Mouse (Mus musculus) liver, adult (tissue): ENCODE data around the gene Hpgd.
A peak's percentile ranks its signal among the peaks of the same experiment; 100 is the strongest.

ENCODE experiments used
- GATA4 ChIP-seq: IDR thresholded peaks from 2 replicates; pipeline ENCODE4 v1.6.1; 2014; ENCODE audit warnings: mild to moderate bottlenecking, low read length; ENCODE audit not compliant: insufficient replicate concordance

Gene Hpgd

DNA sequence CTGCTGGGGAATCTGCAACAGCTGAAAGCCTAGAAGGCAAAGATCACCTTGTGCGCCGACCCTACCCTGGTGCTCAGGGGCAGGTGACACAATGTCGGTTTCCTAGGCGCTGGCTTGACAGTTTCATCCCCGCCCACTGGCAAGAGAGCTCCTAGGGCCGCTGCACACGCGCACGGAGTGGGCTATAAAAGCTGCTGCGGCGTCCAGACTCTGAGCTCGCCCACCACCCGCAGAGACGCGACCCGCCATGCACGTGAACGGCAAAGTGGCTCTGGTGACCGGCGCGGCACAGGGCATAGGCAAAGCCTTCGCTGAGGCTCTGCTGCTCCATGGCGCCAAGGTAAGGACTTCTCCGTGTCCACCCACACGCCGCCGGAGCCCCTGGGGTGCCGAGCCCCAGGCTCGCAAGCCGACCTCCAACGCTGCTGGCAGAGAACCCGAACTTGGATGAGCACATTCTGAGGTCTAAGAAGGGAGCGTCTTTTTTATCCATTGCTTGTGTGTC lies at the start of gene Hpgd:
Hpgd (plus strand) TSS at position 213 of the 505 bp plus-strand sequence.
- no peak for TF ChIP-seq GATA4

DNA sequence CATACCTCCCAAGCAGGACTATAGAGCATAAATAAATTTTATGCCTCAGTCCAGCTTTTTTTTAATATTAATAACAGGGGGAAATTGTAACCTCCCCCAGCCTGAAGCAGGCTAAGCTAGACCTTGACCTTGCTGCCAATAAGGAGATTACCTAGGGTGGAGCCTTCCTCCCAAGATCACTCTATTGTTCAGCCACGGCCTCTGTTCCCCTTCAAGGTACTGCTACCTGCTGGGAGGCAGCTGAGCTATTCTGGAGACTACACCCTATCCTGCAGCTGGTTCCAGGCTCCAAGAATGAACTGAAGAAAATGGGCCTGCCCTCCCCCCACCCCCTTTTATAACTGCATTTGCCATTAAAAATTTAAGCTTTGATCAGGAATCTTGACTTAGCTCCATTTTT lies 42.1 kb upstream of the Hpgd start:
- no peak for TF ChIP-seq GATA4

DNA sequence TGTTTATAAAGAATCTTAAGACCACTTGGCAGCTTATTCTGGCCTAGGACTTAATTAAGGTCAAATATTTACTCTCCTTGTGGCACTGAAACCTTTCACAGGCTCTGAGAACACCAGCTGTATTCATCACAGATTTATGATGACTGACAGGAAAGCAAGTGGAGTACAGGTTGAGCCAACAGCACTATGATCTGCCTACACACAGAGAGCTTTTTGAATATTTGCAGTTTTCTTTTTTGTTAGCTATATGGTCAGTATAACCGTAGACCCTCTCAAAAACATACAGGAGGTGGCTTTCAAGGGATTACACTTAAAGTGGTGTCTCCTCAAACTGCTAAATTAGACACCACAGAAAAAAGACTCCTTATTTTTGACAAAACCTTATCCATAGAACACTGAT lies 33.2 kb upstream of the Hpgd start:
- TF ChIP-seq GATA4: no peak

DNA sequence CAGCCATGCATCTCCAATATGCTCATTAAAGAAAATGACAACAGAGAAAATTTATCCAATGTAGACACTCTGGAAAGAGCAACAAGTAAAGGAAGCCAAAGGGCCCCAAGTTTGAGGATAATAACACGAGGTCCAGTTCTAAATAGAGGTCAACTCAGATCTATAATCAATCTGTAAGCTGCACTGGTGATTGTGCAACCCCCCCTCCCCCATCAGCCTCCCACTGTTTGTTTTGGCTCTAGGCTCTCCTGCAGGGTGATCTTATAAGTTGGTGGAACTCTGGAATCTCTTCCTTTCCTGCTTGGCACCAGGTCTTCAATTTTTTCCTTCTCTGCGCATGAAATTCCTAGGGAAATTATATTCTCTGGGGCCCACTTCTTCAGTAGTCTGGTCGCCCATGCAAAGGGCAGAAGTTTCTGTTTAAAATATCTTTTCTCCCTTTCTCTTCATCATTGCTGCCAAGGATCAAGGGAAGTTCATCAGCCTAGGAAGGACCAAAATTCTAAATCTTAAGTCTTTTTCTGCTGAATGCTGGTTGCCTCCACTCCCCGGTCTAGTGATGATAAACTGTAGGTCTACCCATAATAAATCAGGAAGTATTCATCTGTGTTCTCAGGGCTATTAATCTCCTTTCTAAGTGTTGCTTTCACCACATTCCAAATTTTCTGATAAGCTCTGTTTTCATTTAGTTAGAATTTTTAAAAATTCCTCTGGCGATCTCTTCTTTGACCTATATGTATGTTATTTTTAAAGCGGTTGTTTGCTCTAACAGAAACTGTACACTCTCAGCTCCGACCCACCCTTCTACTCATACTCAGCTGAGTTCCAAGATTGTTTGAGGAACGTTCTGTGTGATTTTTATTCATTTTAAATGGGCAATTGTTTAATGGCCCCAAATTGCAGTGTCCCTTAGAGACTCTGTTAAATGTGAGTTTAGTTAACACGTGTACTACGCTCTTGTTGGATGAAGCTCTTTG lies 24.4 kb upstream of the Hpgd start:
- peak; percentile 47; the same call in 1 of the 2 replicates for TF ChIP-seq GATA4

DNA sequence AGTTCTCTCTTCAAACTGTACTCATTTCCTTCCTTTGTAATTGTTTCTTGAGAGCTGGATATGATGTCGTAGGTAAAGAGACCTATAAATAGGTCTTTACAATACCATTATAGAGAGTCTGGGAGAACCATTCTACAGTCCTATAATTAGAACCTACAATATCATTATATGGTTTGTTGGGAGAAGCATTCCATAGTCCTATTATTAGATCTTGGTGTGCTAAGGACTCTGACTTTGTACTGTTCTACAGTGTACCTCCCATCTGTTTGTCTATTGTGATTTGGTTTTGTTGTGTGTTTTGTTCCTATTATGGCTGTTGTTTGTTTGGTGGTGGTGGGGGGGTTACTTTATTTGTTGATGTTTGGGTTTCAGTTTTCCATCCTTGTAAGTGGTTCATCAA lies 21.5 kb upstream of the Hpgd start:
- no peak for TF ChIP-seq GATA4

DNA sequence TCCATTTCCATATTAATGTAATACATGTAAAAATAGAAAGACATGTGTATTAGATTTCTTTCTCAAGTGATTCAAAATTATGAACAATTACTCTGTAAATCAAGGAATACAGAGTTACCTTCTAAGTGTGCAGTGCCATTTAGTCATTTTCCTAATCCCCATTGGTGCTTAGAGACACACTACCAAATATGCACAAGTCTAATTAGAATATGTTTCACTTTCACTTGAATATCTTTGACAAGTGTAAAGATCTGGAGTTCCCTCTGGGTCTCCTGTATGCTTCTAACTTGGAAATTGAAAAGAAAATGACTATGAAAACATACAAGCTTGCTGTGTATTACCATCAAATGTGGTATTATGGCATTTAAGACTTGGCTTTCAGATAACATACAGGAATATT lies 19.1 kb upstream of the Hpgd start:
- TF ChIP-seq GATA4: no peak

DNA sequence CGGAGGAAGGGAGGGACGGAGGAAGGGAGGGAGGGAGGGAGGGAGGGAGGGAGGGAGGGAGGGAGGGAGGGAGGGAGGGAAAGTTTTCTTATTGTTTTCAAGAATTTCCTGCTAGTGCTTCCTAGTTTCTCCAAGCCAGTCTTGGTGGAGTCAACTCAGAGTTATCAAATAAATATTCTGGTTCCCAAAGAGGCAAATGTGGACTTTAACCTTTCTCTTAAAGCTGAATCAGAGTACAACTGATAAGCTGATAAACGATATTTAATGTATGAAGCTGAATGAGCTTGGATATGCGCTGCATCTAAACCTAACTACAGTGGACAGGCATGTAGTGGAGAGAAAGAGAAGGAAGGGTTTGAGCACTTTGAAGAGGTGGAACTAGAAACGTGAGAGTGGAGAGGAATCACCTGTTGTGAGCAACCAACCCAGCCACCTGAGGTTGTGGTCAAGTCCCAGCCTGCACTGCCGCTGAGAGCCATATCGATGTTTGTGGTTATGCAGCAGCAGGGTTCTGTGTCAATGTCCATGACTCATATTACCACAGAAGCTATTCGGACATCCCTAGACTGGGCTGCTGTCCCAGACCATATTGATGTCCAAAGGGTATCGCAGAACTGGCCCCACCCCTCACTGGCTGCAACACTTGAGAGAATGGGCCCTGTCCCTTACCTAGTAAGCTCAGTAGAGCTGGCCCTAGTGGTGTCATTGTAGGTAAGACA lies 16.4 kb upstream of the Hpgd start:
- TF ChIP-seq GATA4: peak; percentile 75

DNA sequence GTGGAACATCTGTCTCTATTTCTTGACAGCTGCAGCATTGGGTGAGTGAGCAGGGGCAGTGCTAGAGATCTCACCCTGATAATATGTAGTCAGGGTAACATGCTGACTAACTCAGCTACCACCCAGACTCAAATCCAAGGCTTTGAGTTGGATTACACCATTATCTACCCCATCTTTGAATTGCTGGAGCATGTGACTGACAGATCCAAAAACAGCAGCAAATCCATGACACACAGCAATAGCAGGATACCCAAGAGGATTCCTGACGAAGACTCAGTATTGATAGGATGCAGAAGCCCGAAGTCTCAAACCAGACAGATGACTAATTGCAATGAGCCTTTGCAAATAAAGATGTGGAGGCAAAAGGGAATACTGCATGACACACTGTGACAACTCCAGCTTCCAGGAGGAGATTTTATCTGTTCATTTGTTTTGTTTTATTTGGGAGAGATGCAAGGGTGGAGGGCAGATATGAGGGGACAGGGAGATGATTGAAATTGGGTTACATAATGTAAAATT lies 15.8 kb upstream of the Hpgd start:
- no peak for TF ChIP-seq GATA4

DNA sequence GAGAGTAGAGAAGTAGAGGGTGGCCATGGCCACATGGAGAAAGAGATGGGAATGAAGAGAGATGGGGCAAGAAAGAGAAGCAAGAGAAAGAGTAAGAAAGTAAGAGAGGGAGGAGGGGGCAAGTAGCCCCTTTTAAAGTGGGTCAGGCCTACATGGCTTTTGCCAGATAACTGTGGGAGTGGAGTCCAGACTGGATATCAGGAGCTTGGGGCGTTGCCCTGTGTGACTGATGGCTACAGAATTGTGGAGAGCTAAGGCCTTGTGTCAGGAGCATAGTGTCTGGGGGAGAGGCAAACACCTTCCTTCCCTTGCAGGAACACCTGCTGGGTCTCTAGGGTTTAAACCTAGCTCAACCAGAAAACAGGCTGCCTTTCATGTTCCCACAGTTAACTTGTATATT lies 10.4 kb upstream of the Hpgd start:
- TF ChIP-seq GATA4: no peak

DNA sequence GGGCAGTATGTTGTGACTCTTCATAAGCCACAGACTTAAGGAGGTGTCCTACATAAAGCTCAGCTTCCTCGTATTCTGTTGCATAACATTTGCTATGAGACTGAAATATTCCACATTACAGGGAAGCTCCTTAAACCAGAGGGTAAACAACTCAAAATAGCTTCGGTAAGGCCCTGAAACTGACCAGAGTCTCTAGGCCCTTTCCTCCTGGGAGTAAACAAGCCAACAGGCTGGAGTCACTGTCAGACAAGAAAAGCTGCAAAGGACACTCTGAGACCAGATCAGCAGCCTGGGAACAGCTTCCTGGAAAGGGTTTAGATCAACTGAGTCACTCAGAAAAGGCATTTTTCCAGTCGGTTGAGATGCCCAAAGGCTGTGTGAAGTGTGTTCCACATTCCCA lies 9.4 kb upstream of the Hpgd start:
- TF ChIP-seq GATA4: no peak

DNA sequence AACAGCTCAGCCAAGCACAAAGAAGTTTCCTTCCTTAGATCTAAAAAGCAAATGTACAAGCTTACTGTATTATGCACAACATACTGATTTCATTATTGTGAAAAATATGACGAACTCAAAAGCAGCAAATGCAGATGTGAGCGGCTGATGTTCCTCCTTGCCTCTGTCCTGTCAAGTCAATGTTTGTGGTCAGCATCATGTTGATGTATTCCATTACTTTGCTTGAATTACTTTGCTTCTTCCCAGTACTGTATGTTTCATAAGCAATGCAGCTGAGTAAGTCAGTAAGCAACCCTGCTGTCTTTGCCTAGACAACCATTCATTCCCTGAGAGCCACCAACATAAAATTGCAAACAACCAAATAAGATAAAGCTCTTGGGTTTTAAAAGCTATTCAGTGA lies 7.7 kb upstream of the Hpgd start:
- TF ChIP-seq GATA4: no peak

DNA sequence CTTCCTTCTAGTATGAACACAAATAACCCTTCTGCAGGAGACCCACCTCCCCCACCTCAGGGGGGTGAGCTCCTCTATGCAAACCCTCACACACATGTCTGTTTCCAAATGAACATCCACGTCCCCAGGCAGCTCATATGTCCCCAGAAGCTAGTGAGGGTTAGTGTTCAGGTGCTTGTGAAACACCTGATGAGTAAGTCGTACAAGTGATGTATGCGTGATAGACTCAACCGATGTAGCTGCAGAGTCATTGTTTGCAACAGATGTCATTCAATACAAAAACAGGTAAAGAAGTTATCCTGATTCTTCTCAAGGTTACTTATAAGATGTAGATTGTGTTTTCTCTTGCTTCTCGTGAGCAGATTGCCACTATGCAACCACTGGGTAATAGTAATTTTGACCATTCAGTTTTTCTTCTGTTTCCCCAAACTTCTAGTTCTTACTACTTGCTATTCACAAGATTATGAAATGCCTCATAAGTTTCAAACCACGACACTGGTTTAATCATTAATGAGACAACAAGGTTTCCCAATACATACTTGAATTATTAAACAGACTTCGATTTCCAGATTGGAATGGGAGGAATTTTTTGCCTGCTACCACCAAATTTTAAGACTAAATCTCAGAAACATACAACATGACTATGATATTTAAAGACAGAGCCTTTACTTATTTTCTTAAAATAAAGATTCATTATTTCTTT lies 6.9 kb upstream of the Hpgd start:
- TF ChIP-seq GATA4: no peak

DNA sequence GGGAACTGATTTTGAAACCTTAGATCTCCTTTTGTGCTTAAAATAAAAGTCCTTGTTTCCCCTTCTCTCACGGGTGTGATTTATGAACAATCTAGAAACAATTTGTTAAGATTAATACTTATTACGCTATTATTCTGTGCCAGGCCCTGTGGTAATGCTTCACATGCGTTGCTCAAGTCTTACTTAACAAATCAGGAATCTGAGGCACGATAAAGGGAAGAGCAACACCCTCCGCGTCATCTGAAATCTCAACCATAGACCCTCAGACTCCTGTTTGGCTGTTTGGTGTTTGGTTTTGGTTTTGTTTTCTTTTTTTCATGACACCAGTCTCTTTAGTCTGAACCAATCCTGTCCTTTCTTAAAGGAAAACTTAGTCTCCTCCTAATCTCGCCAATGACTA lies 2.1 kb upstream of the Hpgd start:
- no peak for TF ChIP-seq GATA4

DNA sequence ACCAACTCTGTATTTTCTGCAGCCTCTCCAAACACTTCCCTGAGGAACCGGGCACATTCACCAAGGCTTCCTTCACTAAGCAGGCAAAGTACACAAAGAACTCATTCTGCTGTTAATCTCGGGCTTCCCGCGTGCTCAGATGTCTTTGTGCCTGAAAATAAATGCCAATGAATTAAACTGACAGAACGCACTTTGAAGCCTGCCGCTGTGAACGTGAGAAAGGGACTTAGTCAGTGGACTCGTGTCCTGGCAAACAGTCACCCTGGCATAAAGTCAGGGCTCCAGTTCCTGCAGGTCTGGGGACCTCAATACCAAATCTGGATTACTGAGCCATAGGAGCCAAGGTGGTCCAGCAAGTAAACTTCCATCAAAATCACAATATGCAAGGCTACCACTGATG lies 905 bp upstream of the Hpgd start:
- TF ChIP-seq GATA4: no peak

DNA sequence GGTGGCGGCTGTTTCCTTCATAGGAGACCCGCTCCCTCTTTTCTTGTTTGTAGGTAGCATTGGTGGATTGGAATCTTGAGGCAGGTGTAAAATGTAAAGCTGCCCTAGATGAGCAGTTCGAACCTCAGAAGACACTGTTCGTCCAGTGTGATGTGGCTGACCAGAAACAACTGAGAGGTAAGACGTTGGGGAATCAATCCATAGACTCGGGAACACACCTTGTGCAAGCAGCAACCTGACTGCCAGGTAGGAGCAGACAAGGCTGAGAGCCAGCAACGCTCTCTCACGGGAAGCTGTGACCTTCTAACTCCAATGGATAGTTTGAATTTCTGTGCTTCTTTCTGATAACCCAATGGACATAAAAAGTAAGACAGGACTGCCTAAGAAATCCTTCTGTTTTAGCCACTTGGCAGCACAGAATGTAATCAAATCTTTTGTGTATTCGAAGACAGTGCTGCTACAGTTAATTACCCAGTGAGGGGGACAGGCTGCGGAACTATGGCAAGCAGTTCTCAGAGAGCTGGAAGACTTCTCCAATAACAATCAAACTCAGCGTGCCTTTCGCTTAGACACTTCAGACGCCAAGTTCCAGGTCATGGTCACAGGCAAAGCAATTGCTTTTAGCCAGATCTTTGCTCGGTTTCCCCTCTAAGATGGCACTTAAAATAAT lies 636 bp downstream of the Hpgd start:
- TF ChIP-seq GATA4: no peak
